Mouse (Mus musculus) CH12.LX (cell line): ENCODE measurements around the gene Htr2c. TPM values are rescaled to one million over a fixed set of nuclear protein-coding genes. Genes with fewer than 3 reads are reported as not detected.

ENCODE experiments used
- DNase-seq: peaks from one replicate; pipeline ENCODE4 v3.0.0-alpha.2; 2013; ENCODE audit errors: extremely low read depth
- H3K27ac ChIP-seq: 2 replicates; pipeline ENCODE4 v1.5.1; 2012; ENCODE audit warnings: low read depth, mild to moderate bottlenecking, control low read depth, moderate library complexity; ENCODE audit not compliant: insufficient read depth
- H3K27me3 ChIP-seq: replicated peaks from 2 replicates; pipeline ENCODE3; 2012; ENCODE audit warnings: inconsistent platforms
- H3K36me3 ChIP-seq, 2 experiments: replicated peaks in 1 of 2; 2 replicates each; pipeline versions ENCODE3 to v1.6.1; 2012; ENCODE audit warnings: inconsistent platforms in 1 of 2, low read length in 1 of 2, mild to moderate bottlenecking in 1 of 2, mixed read lengths in 1 of 2, moderate library complexity in 1 of 2; ENCODE audit not compliant: control insufficient read depth in 1 of 2, insufficient read depth in 1 of 2
- H3K4me1 ChIP-seq, 2 experiments: 2 replicates each; pipeline ENCODE4 v1.6.1; 2012; ENCODE audit warnings: inconsistent platforms in 1 of 2, moderate library complexity in 1 of 2; ENCODE audit not compliant: insufficient read depth in 2 of 2, control insufficient read depth in 1 of 2
- H3K4me2 ChIP-seq: 2 replicates; pipeline ENCODE4 v1.6.1; 2012; ENCODE audit warnings: low read depth, mild to moderate bottlenecking, control low read depth; ENCODE audit not compliant: poor library complexity, insufficient read depth, severe bottlenecking
- H3K4me3 ChIP-seq, 3 experiments: fragments of 150-350 bp in 1 of 3; sonication (generic) in 1 of 3; replicated peaks in 1 of 3; 2 replicates each; pipeline versions ENCODE3 to v1.5.1; 2011 to 2012; ENCODE audit warnings: low read depth in 2 of 3, low read length in 2 of 3, mild to moderate bottlenecking in 2 of 3, moderate library complexity in 2 of 3, control low read depth in 1 of 3, improper control_type of control experiment in 1 of 3, inconsistent platforms in 1 of 3, mixed read lengths in 1 of 3; ENCODE audit not compliant: poor library complexity in 1 of 3
- H3K79me2 ChIP-seq: replicated peaks from 2 replicates; pipeline ENCODE4 v1.6.1; 2012; ENCODE audit warnings: mild to moderate bottlenecking, moderate library complexity; ENCODE audit not compliant: control insufficient read depth, poor library complexity, insufficient read depth, severe bottlenecking; ENCODE audit errors: extremely low read depth
- H3K9ac ChIP-seq: 2 replicates; pipeline ENCODE4 v1.6.1; 2012; ENCODE audit warnings: low read depth, mild to moderate bottlenecking, control low read depth, moderate library complexity; ENCODE audit not compliant: insufficient read depth
- H3K9me3 ChIP-seq: replicated peaks from 2 replicates; pipeline ENCODE3; 2012; ENCODE audit warnings: low read length, inconsistent platforms, mixed read lengths
- BHLHE40 ChIP-seq: IDR thresholded peaks from 2 replicates; pipeline ENCODE4 v1.6.1; 2011; ENCODE audit warnings: mild to moderate bottlenecking, low read depth, low read length, improper control_type of control experiment
- CHD1 ChIP-seq: IDR thresholded peaks from 2 replicates; pipeline ENCODE4 v1.6.1; 2012; ENCODE audit warnings: low read depth, low read length, improper control_type of control experiment, inconsistent platforms
- CHD2 ChIP-seq: IDR thresholded peaks from 2 replicates; pipeline ENCODE4 v1.6.1; 2011; ENCODE audit warnings: low read length, improper control_type of control experiment
- CTCF ChIP-seq, 2 experiments: IDR thresholded peaks in 1 of 2; conservative IDR thresholded peaks in 1 of 2; 2 replicates each; pipeline ENCODE4 v1.5.1; 2011 to 2012; ENCODE audit warnings: low read depth in 2 of 2, low read length in 2 of 2, improper control_type of control experiment in 1 of 2, inconsistent platforms in 1 of 2, mild to moderate bottlenecking in 1 of 2, moderate library complexity in 1 of 2
- E2F4 ChIP-seq: IDR thresholded peaks from 2 replicates; pipeline ENCODE4 v1.6.1; 2011; ENCODE audit warnings: low read depth, low read length, improper control_type of control experiment; ENCODE audit not compliant: insufficient replicate concordance
- EP300 ChIP-seq: IDR thresholded peaks from 2 replicates; pipeline ENCODE4 v1.6.1; 2011; ENCODE audit warnings: low read length, improper control_type of control experiment
- ETS1 ChIP-seq: conservative IDR thresholded peaks from 2 replicates; pipeline ENCODE4 v1.6.1; 2012; ENCODE audit warnings: low read depth, mild to moderate bottlenecking, inconsistent platforms, low read length, improper control_type of control experiment, moderate library complexity
- GABPA ChIP-seq: IDR thresholded peaks from 2 replicates; pipeline ENCODE4 v1.6.1; 2012; ENCODE audit warnings: low read depth, low read length, improper control_type of control experiment, inconsistent platforms; ENCODE audit not compliant: insufficient replicate concordance
- HCFC1 ChIP-seq: IDR thresholded peaks from 2 replicates; pipeline ENCODE4 v1.6.1; 2012; ENCODE audit warnings: low read depth, mild to moderate bottlenecking, inconsistent platforms, low read length, improper control_type of control experiment
- IRF4 ChIP-seq: IDR thresholded peaks from 2 replicates; pipeline ENCODE4 v1.6.1; 2014; ENCODE audit warnings: low read depth, mild to moderate bottlenecking, inconsistent platforms, low read length, improper control_type of control experiment
- JUN ChIP-seq: IDR thresholded peaks from 2 replicates; pipeline ENCODE4 v1.6.1; 2011; ENCODE audit warnings: low read depth, mild to moderate bottlenecking, low read length, improper control_type of control experiment, moderate library complexity; ENCODE audit not compliant: insufficient read depth
- JUND ChIP-seq: conservative IDR thresholded peaks from 2 replicates; pipeline ENCODE4 v1.6.1; 2011; ENCODE audit warnings: low read depth, low read length, improper control_type of control experiment
- KAT2A ChIP-seq: IDR thresholded peaks from 2 replicates; pipeline ENCODE4 v1.6.1; 2012; ENCODE audit warnings: low read length, improper control_type of control experiment, inconsistent platforms; ENCODE audit not compliant: insufficient replicate concordance
- MAFK ChIP-seq: IDR thresholded peaks from 2 replicates; pipeline ENCODE4 v1.6.1; 2011; ENCODE audit warnings: low read length, improper control_type of control experiment; ENCODE audit not compliant: insufficient replicate concordance
- MAX ChIP-seq: IDR thresholded peaks from 2 replicates; pipeline ENCODE4 v1.6.1; 2011; ENCODE audit warnings: low read length, improper control_type of control experiment
- MXI1 ChIP-seq: IDR thresholded peaks from 2 replicates; pipeline ENCODE4 v1.6.1; 2011; ENCODE audit warnings: mild to moderate bottlenecking, low read depth, low read length, improper control_type of control experiment
- NELFE ChIP-seq: IDR thresholded peaks from 2 replicates; pipeline ENCODE4 v1.6.1; 2011; ENCODE audit warnings: low read depth, low read length, improper control_type of control experiment
- PAX5 ChIP-seq: IDR thresholded peaks from 2 replicates; pipeline ENCODE4 v1.6.1; 2012; ENCODE audit warnings: low read length, inconsistent platforms, mixed read lengths
- RAD21 ChIP-seq: IDR thresholded peaks from 2 replicates; pipeline ENCODE4 v1.6.1; 2011; ENCODE audit warnings: low read depth, mild to moderate bottlenecking, low read length, improper control_type of control experiment, moderate library complexity
- RCOR1 ChIP-seq: conservative IDR thresholded peaks from 2 replicates; pipeline ENCODE4 v1.6.1; 2012; ENCODE audit warnings: low read depth, mild to moderate bottlenecking, inconsistent platforms, low read length, improper control_type of control experiment
- SIN3A ChIP-seq: IDR thresholded peaks from 2 replicates; pipeline ENCODE4 v1.6.1; 2012; ENCODE audit warnings: low read length, improper control_type of control experiment, inconsistent platforms
- TBP ChIP-seq: conservative IDR thresholded peaks from 2 replicates; pipeline ENCODE4 v1.6.1; 2011; ENCODE audit warnings: low read depth, low read length, improper control_type of control experiment
- TCF12 ChIP-seq: IDR thresholded peaks from 2 replicates; pipeline ENCODE4 v1.6.1; 2014; ENCODE audit warnings: low read depth, mild to moderate bottlenecking, inconsistent platforms, low read length, improper control_type of control experiment
- UBTF ChIP-seq: IDR thresholded peaks from 2 replicates; pipeline ENCODE4 v1.6.1; 2012; ENCODE audit warnings: low read depth, mild to moderate bottlenecking, inconsistent platforms, low read length, improper control_type of control experiment, moderate library complexity
- USF1 ChIP-seq: IDR thresholded peaks from 2 replicates; pipeline ENCODE4 v1.6.1; 2014; ENCODE audit warnings: low read depth, mild to moderate bottlenecking, inconsistent platforms, low read length, improper control_type of control experiment
- ZC3H11A ChIP-seq: IDR thresholded peaks from 2 replicates; pipeline ENCODE4 v1.6.1; 2012; ENCODE audit warnings: low read depth, mild to moderate bottlenecking, inconsistent platforms, low read length, improper control_type of control experiment
- ZKSCAN1 ChIP-seq: IDR thresholded peaks from 2 replicates; pipeline ENCODE4 v1.6.1; 2012; ENCODE audit warnings: low read depth, inconsistent platforms, low read length, improper control_type of control experiment, borderline replicate concordance
- ZMIZ1 ChIP-seq: IDR thresholded peaks from 2 replicates; pipeline ENCODE4 v1.6.1; 2012; ENCODE audit warnings: low read depth, mild to moderate bottlenecking, inconsistent platforms, low read length, improper control_type of control experiment
- ZNF384 ChIP-seq: IDR thresholded peaks from 2 replicates; pipeline ENCODE4 v1.6.1; 2012; ENCODE audit warnings: low read depth, low read length, improper control_type of control experiment, inconsistent platforms
- dilution Hi-C: fragments of 300-500 bp; cut with MboI; formaldehyde crosslinking; loops from 2 replicates; pipeline ENCODE4 v1.14.3; 2020; ENCODE audit warnings: low sequenced_read_pairs; ENCODE audit not compliant: extremely low pct_unique_long_range_greater_than_20kb, extremely low pct_ligation_motif_present
- in situ Hi-C: fragments of 300-500 bp; cut with MboI; formaldehyde crosslinking; loops from 3 replicates; pipeline ENCODE4 v1.14.3; 2019; ENCODE audit warnings: low sequenced_read_pairs, low pct_ligation_motif_present, low pct_unique_long_range_greater_than_20kb, mixed read lengths
- polyA plus RNA-seq: library from polyadenylated mRNA; unstranded; fragments of >175 nt; gene quantifications from 2 replicates; pipeline ENCODE4 v1.2.1, GENCODE M21; 2012; ENCODE audit warnings: low read depth; ENCODE audit not compliant: insufficient read length
- total RNA-seq, 2 experiments: library from RNA; depleted of rRNA; stranded (reverse); fragments of 300-350 nt in 1 of 2; fragments of >200 nt in 1 of 2; gene quantifications; 2 replicates each; pipeline ENCODE4 v1.2.3; 2012 to 2014

Htr2c gene
- total and polyA plus RNA-seq, 3 experiments: not detected

- H3K4me3 ChIP-seq: no peak overlapping the region
- in situ Hi-C loops: no loop called here
- no peaks in the 10 kb centered on the region for H3K27me3 ChIP-seq
- no peaks in the 10 kb centered on the region for H3K4me1 ChIP-seq
- no peak overlapping the region for H3K9ac ChIP-seq
- no peaks in the 10 kb centered on the region for H3K36me3 ChIP-seq
- no peaks in the 10 kb centered on the region for H3K79me2 ChIP-seq
- peaks cover 6% of the 10 kb centered on the region for H3K9me3 ChIP-seq
- H3K4me2 ChIP-seq: no peak overlapping the region
- TF ChIP-seq ETS1 (no peak), TCF12 (no peak), E2F4 (no peak), ZMIZ1 (no peak), CHD1 (no peak), RAD21 (no peak), MAFK (no peak), EP300 (no peak), PAX5 (no peak), SIN3A (no peak), CHD2 (no peak), NELFE (no peak), JUND (no peak), MAX (no peak), CTCF (conservative IDR thresholded peaks at IDR 0.05 in 1 of 2, IDR thresholded peaks at IDR 0.05 in 1 of 2; ENCODE audit: low read depth in 2 of 2, low read length in 2 of 2) (no peak), ZNF384 (no peak), UBTF (no peak), USF1 (no peak)
- H3K27ac ChIP-seq: no peak overlapping the region
- dilution Hi-C loops: no loop called here
- no peak for DNase-seq
These were observed 2.4 kb upstream of the Htr2c start for GRCm38 (mm10) chrX:146959960-146960359.

GRCm38 (mm10) chrX:146962914-146963547 lies 718 bp downstream of the Htr2c start:
- dilution Hi-C loops (no loop called here), in situ Hi-C loops (no loop called here)
- Histone ChIP-seq H3K4me1 (no peaks in the 10 kb centered on the region), H3K79me2 (no peaks in the 10 kb centered on the region), H3K36me3 (no peaks in the 10 kb centered on the region), H3K9me3 (peaks cover 6% of the 10 kb centered on the region), H3K9ac (no peak overlapping the region), H3K4me3 (no peak overlapping the region), H3K4me2 (no peak overlapping the region), H3K27me3 (no peaks in the 10 kb centered on the region), H3K27ac (no peak overlapping the region)
- TF ChIP-seq PAX5 (no peak), RCOR1 (no peak), ZC3H11A (no peak), GABPA (no peak), EP300 (no peak), KAT2A (no peak), IRF4 (no peak), HCFC1 (no peak), CHD1 (no peak), SIN3A (no peak), RAD21 (no peak), JUN (no peak), MXI1 (no peak), ZNF384 (no peak), TCF12 (no peak), USF1 (no peak), BHLHE40 (no peak), ZKSCAN1 (no peak), TBP (no peak), CHD2 (no peak)
- DNase-seq: no peak
